ENCODE assay signal across 7 mouse cellular contexts in genomic region chr17:28951831-28952799, GRCm38 (mm10). TPM values are rescaled to one million over a fixed set of nuclear protein-coding genes. Genes with fewer than 3 reads are reported as not detected.
DNase-seq lines count a peak whose midpoint lies in the region; ATAC-seq and TF ChIP-seq lines count a peak whose summit lies in the region.

Gene Kctd20, plus strand, starts transcription at chr17:28951950.

- peak within 1 kb of the TSS; percentile 98 for H3K27ac ChIP-seq in embryonic facial prominence, embryonic 12.5 days
- H3K27ac ChIP-seq in kidney, adult 2 months (ENCODE audit: insufficient read depth, low read depth, low read length), result peak within 1 kb of the TSS; percentile 95
- H3K27ac ChIP-seq in limb, embryonic 12.5 days, result peak within 1 kb of the TSS; percentile 98
- peak within 1 kb of the TSS; percentile 98 for H3K27ac ChIP-seq in midbrain, embryonic 15.5 days
- H3K27ac ChIP-seq in spleen, adult 2 months (ENCODE audit: insufficient read depth, low read length), result peak within 1 kb of the TSS; percentile 99

- 2% methylated on average over 51 of the region's 80 CpGs for WGBS in embryonic facial prominence, embryonic 12.5 days
- 2% methylated on average over 80 of the region's 80 CpGs for WGBS in kidney, adult 2 months
- 1% methylated on average over 77 of the region's 80 CpGs for WGBS in limb, embryonic 12.5 days
- WGBS in midbrain, embryonic 15.5 days, result 2% methylated on average over 48 of the region's 80 CpGs
- WGBS in spleen, adult 2 months, result under 1% methylated on average over 65 of the region's 80 CpGs

- no peaks in the 10 kb centered on the region; the same call in 1 of the 2 replicates for H3K9me3 ChIP-seq in embryonic facial prominence, embryonic 12.5 days
- peaks cover 7% of the 10 kb centered on the region; the same call in 1 of the 2 replicates for H3K9me3 ChIP-seq in limb, embryonic 12.5 days
- peaks cover 3% of the 10 kb centered on the region; the same call in 1 of the 2 replicates for H3K9me3 ChIP-seq in midbrain, embryonic 15.5 days

- peak; percentile 27 for TF ChIP-seq POLR2A in kidney, adult 2 months (IDR thresholded peaks at IDR 0.05; ENCODE audit: low read depth, low read length)
- TF ChIP-seq POLR2A in spleen, adult 2 months (IDR thresholded peaks at IDR 0.05; ENCODE audit: low read depth, low read length), result peak; percentile 95

- no peak for TF ChIP-seq CTCF in kidney, adult 2 months (conservative IDR thresholded peaks at IDR 0.05; ENCODE audit: insufficient read depth, insufficient read length, low read depth, low read length)
- no peak for TF ChIP-seq CTCF in spleen, adult 2 months (IDR thresholded peaks at IDR 0.05; ENCODE audit: extremely low read depth, insufficient read depth, insufficient read length, insufficient replicate concordance)

- peaks cover 8% of the 10 kb centered on the region for H3K36me3 ChIP-seq in embryonic facial prominence, embryonic 12.5 days
- no peaks in the 10 kb centered on the region for H3K36me3 ChIP-seq in kidney, adult 2 months (ENCODE audit: control insufficient read depth, insufficient read depth, low read length)
- H3K36me3 ChIP-seq in limb, embryonic 12.5 days, result peaks cover 16% of the 10 kb centered on the region; the same call in 1 of the 2 replicates
- no peaks in the 10 kb centered on the region for H3K36me3 ChIP-seq in midbrain, embryonic 15.5 days (replicated peaks)
- no peaks in the 10 kb centered on the region for H3K36me3 ChIP-seq in spleen, adult 2 months (ENCODE audit: control insufficient read depth, insufficient read depth, low read length)

- no peaks in the 10 kb centered on the region for H3K27me3 ChIP-seq in embryonic facial prominence, embryonic 12.5 days
- H3K27me3 ChIP-seq in kidney, adult 2 months (replicated peaks; ENCODE audit: control insufficient read depth, insufficient read depth, low read length), result no peaks in the 10 kb centered on the region
- no peaks in the 10 kb centered on the region for H3K27me3 ChIP-seq in limb, embryonic 12.5 days
- H3K27me3 ChIP-seq in midbrain, embryonic 15.5 days (replicated peaks), result no peaks in the 10 kb centered on the region
- no peaks in the 10 kb centered on the region for H3K27me3 ChIP-seq in spleen, adult 2 months (ENCODE audit: control insufficient read depth, insufficient read depth, low read length)

- peaks cover 15% of the 10 kb centered on the region for H3K4me1 ChIP-seq in embryonic facial prominence, embryonic 12.5 days
- H3K4me1 ChIP-seq in kidney, adult 2 months (ENCODE audit: control insufficient read depth, insufficient read depth, low read length), result peaks cover 13% of the 10 kb centered on the region; the same call in 1 of the 2 replicates
- H3K4me1 ChIP-seq in limb, embryonic 12.5 days (replicated peaks), result peaks cover 20% of the 10 kb centered on the region
- peaks cover 26% of the 10 kb centered on the region for H3K4me1 ChIP-seq in midbrain, embryonic 15.5 days
- peaks cover 11% of the 10 kb centered on the region; the same call in 1 of the 2 replicates for H3K4me1 ChIP-seq in spleen, adult 2 months (ENCODE audit: control insufficient read depth, insufficient read depth, insufficient read length)

- peak; percentile 96 for DNase-seq in adrenal gland, postnatal 25 days
- DNase-seq in heart, adult 18-20 months, result peak; percentile 95 to 96
- peak; percentile 96 for DNase-seq in kidney, adult 2 months
- DNase-seq in spleen, adult 2 months (ENCODE audit: low read depth in 1 of 2, low spot score in 2 of 2), result peak; percentile 83 to 90

- peak within 1 kb of the TSS; percentile 74 for H3K4me3 ChIP-seq in embryonic facial prominence, embryonic 12.5 days
- H3K4me3 ChIP-seq in kidney, adult 2 months (ENCODE audit: insufficient read depth, low read depth, low read length), result peak within 1 kb of the TSS; percentile 91
- peak within 1 kb of the TSS; percentile 70 for H3K4me3 ChIP-seq in limb, embryonic 12.5 days (replicated peaks)
- H3K4me3 ChIP-seq in midbrain, embryonic 15.5 days, result peak within 1 kb of the TSS; percentile 82
- peak within 1 kb of the TSS; percentile 99 for H3K4me3 ChIP-seq in spleen, adult 2 months (ENCODE audit: extremely low read depth, insufficient read depth, insufficient read length)

- peak within 1 kb of the TSS; percentile 88 for H3K4me2 ChIP-seq in embryonic facial prominence, embryonic 12.5 days (replicated peaks)
- H3K4me2 ChIP-seq in limb, embryonic 12.5 days, result peak within 1 kb of the TSS; percentile 89
- H3K4me2 ChIP-seq in midbrain, embryonic 15.5 days, result peak within 1 kb of the TSS; percentile 62

- ATAC-seq in embryonic facial prominence, embryonic 12.5 days (ENCODE audit: insufficient number of reproducible peaks, insufficient read depth, low FRiP score, low TSS enrichment), result peak; percentile 76
- ATAC-seq in limb, embryonic 12.5 days (ENCODE audit: insufficient number of reproducible peaks, insufficient read depth, low FRiP score, low TSS enrichment, low read depth), result peak; percentile 92
- peak; percentile 93 for ATAC-seq in midbrain, embryonic 15.5 days (replicated peaks)

- H3K9ac ChIP-seq in embryonic facial prominence, embryonic 12.5 days, result peak within 1 kb of the TSS; percentile 72
- H3K9ac ChIP-seq in limb, embryonic 12.5 days (replicated peaks), result peak within 1 kb of the TSS; percentile 89
- H3K9ac ChIP-seq in midbrain, embryonic 15.5 days, result peak within 1 kb of the TSS; percentile 85

RNA-seq across cellular contexts. Expression of gene Kctd20, which starts in this region (rescaled TPM):
- 47.8 and 69.8 TPM in 2 replicates for total RNA-seq in adrenal gland, postnatal 25 days (2021)
- 122 and 127 TPM in 2 replicates for polyA plus RNA-seq in embryonic facial prominence, embryonic 12.5 days (2016; fragmentation: Nextera tagmentation; extraction: Ambion mirVana)
- total RNA-seq in heart, adult 18-20 months (2021), result 10 to 100 TPM; 40.9 to 52.6 TPM
- 30.8 and 32.0 TPM in 2 replicates for polyA plus RNA-seq in kidney, adult 2 months (2012; rRNA removed)
- polyA plus RNA-seq in limb, embryonic 12.5 days (2016; fragmentation: Nextera tagmentation; extraction: Ambion mirVana), result 123 and 125 TPM in 2 replicates
- 91.1 and 93.9 TPM in 2 replicates for polyA plus RNA-seq in midbrain, embryonic 15.5 days (2015; fragmentation: Nextera tagmentation; extraction: Ambion mirVana)
- 27.4 and 58.3 TPM in 2 replicates for polyA plus RNA-seq in spleen, adult 2 months (2012; rRNA removed)

Comparison
In these comparisons a context has a peak if more than half of its experiments do, and no peak if none do; other contexts are left out.
1. Peak in every context shown above with its lines: DNase-seq, ATAC-seq, H3K4me3 ChIP-seq and H3K27ac ChIP-seq.